Mouse (Mus musculus): ENCODE measurements at regions not wholly inside any gene's neighbourhood (a gene's known extent, or its start where the extent isn't known, plus 50 kb on each side); places are given as distances from the start of the nearest gene placed in this dataset.

DNA sequence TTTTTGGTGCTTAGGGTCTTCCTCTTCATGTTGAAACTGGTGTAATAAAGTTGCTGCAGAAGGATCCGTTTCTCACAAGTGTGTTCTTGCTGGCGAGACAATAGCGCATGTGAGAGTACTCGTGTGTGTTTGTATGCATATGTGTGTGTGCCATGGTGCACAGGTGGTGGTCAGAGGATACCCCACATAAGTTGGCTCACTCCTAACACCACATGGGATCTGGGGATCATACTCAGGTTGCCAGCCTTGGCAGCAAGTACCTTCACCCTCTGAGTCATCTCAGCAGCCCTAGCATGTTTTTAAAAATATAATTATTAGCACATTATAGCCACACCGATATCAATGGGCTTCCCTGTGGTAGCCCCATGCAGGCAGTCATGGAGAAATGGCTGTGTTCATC, 97.6 kb downstream of the 4931417E11Rik start:
- Histone ChIP-seq H3K27me3 (ENCODE audit: control insufficient read depth, insufficient read depth, low read length) (no peaks in the 10 kb centered on the region), H3K4me3 (ENCODE audit: control insufficient read depth, insufficient read depth, low read length) (no peak overlapping the region), H3K27ac (ENCODE audit: control insufficient read depth, insufficient read depth, low read length) (no peak overlapping the region), H3K36me3 (ENCODE audit: control insufficient read depth, insufficient read depth, low read length) (no peaks in the 10 kb centered on the region), H3K4me1 (replicated peaks; ENCODE audit: control insufficient read depth, insufficient read depth, low read length) (no peaks in the 10 kb centered on the region)
- 93% methylated on average over 5 of the region's 5 CpGs for WGBS
- no peak for DNase-seq
- TF ChIP-seq POLR2A (IDR thresholded peaks at IDR 0.05; ENCODE audit: control insufficient read depth, extremely low read depth, insufficient read depth, low read length, poor library complexity) = no peak
- no peak for TF ChIP-seq CTCF (IDR thresholded peaks at IDR 0.05; ENCODE audit: borderline replicate concordance, control insufficient read depth, extremely low read depth, insufficient read depth, low read length, poor library complexity)

DNA sequence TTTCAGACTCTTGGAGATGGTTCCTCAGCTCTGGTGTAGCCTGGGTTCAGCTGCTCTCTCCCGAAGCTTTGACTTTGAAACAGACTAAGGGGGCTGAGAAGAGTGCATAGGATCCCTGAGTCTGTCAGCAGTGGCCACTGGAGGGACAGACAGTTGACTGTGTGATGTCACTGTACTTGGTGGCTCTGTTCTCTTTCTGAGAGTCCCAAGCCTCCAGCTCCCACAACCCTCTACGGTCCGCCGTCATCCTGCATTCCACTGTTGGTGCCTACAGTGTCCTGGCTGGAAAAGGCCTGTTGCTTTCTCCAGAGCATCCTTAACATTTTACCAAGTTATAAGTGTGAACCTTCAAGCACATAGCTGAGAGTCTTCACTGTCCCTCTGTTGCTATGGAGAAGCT, 98.6 kb downstream of the 4931417E11Rik start:
- Histone ChIP-seq H3K4me3 (ENCODE audit: control insufficient read depth, insufficient read depth, low read length) (no peak overlapping the region), H3K36me3 (ENCODE audit: control insufficient read depth, insufficient read depth, low read length) (no peaks in the 10 kb centered on the region), H3K4me1 (replicated peaks; ENCODE audit: control insufficient read depth, insufficient read depth, low read length) (no peaks in the 10 kb centered on the region), H3K27me3 (ENCODE audit: control insufficient read depth, insufficient read depth, low read length) (no peaks in the 10 kb centered on the region), H3K27ac (ENCODE audit: control insufficient read depth, insufficient read depth, low read length) (no peak overlapping the region)
- WGBS = 94% methylated on average over 4 of the region's 4 CpGs
- no peak for TF ChIP-seq POLR2A (IDR thresholded peaks at IDR 0.05; ENCODE audit: control insufficient read depth, extremely low read depth, insufficient read depth, low read length, poor library complexity)
- TF ChIP-seq CTCF (IDR thresholded peaks at IDR 0.05; ENCODE audit: borderline replicate concordance, control insufficient read depth, extremely low read depth, insufficient read depth, low read length, poor library complexity) = no peak
- no peak for DNase-seq

DNA sequence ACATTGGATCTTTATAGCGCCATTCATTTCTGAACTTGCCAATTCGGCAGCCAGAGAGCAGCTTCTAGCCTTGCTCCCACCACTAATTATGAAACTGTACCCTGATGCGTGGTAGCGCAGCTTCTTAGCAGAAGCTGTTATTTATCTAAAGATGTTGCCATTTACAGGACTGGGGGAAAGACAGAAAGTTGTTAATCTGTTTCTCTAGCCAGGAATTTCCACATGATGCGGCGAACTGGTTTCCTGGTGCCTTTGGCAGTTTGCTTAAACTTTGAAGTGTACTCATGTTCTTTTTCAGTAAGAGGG, 100.7 kb downstream of the 4931417E11Rik start:
- H3K4me3 ChIP-seq (ENCODE audit: control insufficient read depth, insufficient read depth, low read length) = no peak overlapping the region
- WGBS = 34% methylated on average over 6 of the region's 6 CpGs

DNA sequence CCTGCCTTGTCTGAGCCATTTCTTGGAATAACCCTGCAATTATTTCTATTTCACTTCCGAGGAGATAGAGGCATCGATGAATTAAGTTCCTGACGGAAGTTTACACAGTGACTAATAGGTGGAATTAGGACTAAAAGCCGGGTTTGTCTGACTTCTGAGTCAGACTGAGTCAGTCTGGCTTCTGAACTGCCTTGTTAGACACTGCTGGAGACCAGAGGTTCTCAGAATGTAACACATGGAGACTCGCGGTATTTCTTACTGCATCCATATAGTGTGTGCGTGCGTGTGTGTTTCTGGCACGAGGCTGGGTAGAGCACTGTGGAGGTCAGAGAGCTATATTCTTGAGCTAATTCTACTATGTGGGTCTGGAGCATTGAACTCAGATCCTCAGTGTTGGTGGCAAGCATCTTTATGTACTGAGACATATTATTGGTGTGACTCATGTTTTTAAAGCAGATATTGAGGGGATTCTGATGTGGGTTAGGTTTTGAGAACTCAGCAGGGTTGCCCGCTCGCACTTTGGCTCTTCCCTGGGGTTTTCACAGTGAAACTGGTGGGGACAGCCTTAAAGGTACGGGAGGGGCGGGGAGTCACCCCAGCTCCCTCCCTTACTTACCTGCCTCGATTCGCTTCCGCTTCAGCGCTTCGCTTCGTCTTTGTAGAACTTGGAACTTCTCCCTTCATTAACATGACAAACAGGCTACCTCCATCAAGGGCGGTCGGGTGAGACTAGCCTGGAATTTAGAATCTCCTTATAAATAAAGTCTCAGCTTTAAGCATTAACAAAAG, 101.2 kb downstream of the 4931417E11Rik start:
- H3K36me3 ChIP-seq (ENCODE audit: control insufficient read depth, insufficient read depth, low read length) = no peaks in the 10 kb centered on the region
- no peaks in the 10 kb centered on the region for H3K4me1 ChIP-seq (replicated peaks; ENCODE audit: control insufficient read depth, insufficient read depth, low read length)
- 22% methylated on average over 21 of the region's 21 CpGs for WGBS
- H3K27me3 ChIP-seq (ENCODE audit: control insufficient read depth, insufficient read depth, low read length) = no peaks in the 10 kb centered on the region
- no peak overlapping the region for H3K4me3 ChIP-seq (ENCODE audit: control insufficient read depth, insufficient read depth, low read length)
- TF ChIP-seq POLR2A (IDR thresholded peaks at IDR 0.05; ENCODE audit: control insufficient read depth, extremely low read depth, insufficient read depth, low read length, poor library complexity) (no peak), CTCF (IDR thresholded peaks at IDR 0.05; ENCODE audit: borderline replicate concordance, control insufficient read depth, extremely low read depth, insufficient read depth, low read length, poor library complexity) (no peak)
- no peak overlapping the region for H3K27ac ChIP-seq (ENCODE audit: control insufficient read depth, insufficient read depth, low read length)
- no peak for DNase-seq

More for the DNA sequence above, 100.7 kb downstream of the 4931417E11Rik start:
- Histone ChIP-seq H3K27me3 (ENCODE audit: control insufficient read depth, insufficient read depth, low read length) (no peaks in the 10 kb centered on the region), H3K36me3 (ENCODE audit: control insufficient read depth, insufficient read depth, low read length) (no peaks in the 10 kb centered on the region), H3K4me1 (replicated peaks; ENCODE audit: control insufficient read depth, insufficient read depth, low read length) (no peaks in the 10 kb centered on the region), H3K27ac (ENCODE audit: control insufficient read depth, insufficient read depth, low read length) (no peak overlapping the region)
- no peak for DNase-seq
- TF ChIP-seq CTCF (IDR thresholded peaks at IDR 0.05; ENCODE audit: borderline replicate concordance, control insufficient read depth, extremely low read depth, insufficient read depth, low read length, poor library complexity) (no peak), POLR2A (IDR thresholded peaks at IDR 0.05; ENCODE audit: control insufficient read depth, extremely low read depth, insufficient read depth, low read length, poor library complexity) (no peak)

DNA sequence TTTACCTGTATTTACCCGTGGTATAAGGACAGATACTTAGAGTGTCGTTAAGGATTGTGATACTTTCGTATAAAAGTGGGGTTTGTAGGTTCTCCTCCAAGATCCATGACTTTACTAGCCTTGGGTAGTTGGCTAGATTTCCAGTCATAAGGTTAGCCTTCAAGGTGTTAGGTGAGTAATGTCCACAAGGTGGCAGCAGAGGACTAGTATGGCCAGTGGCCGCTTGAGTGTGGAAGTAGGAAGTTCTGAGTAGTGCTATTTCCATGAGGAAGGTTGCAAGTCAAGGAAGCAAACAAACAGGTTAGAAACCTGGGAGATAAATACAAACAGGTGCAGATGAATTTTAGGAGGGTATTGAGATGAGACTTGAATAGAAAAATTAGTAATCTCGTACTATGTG, 101.9 kb downstream of the 4931417E11Rik start:
- Histone ChIP-seq H3K4me3 (ENCODE audit: control insufficient read depth, insufficient read depth, low read length) (no peak overlapping the region), H3K27me3 (ENCODE audit: control insufficient read depth, insufficient read depth, low read length) (no peaks in the 10 kb centered on the region)

DNA sequence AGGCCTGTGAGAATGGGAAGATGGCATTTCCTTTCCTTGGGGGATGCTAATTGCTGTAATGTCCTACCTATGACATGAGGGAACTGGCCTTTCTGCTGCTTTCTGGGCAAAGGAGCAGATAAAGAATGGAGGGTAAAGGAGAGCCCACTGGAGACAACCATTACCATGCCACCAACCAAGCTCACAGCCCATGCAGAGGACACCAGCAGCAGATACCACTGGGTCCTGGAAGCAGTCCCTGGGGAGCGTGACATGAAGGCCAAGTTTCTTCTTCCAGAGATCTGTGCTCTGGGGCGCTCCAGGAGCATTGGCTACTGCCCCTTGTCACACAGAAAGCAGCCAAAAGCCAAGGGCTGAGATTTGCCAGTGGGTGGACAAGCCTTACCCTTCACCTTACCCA, 102.8 kb downstream of the 4931417E11Rik start:
- Histone ChIP-seq H3K27me3 (ENCODE audit: control insufficient read depth, insufficient read depth, low read length) (no peaks in the 10 kb centered on the region), H3K27ac (ENCODE audit: control insufficient read depth, insufficient read depth, low read length) (no peak overlapping the region), H3K4me1 (replicated peaks; ENCODE audit: control insufficient read depth, insufficient read depth, low read length) (no peaks in the 10 kb centered on the region), H3K4me3 (ENCODE audit: control insufficient read depth, insufficient read depth, low read length) (no peak overlapping the region), H3K36me3 (ENCODE audit: control insufficient read depth, insufficient read depth, low read length) (no peaks in the 10 kb centered on the region)
- no peak for DNase-seq
- TF ChIP-seq POLR2A (IDR thresholded peaks at IDR 0.05; ENCODE audit: control insufficient read depth, extremely low read depth, insufficient read depth, low read length, poor library complexity) (no peak), CTCF (IDR thresholded peaks at IDR 0.05; ENCODE audit: borderline replicate concordance, control insufficient read depth, extremely low read depth, insufficient read depth, low read length, poor library complexity) (no peak)
- WGBS = 90% methylated on average over 2 of the region's 2 CpGs

More for the DNA sequence above, 101.9 kb downstream of the 4931417E11Rik start:
- DNase-seq = peak; percentile 50
- TF ChIP-seq POLR2A (IDR thresholded peaks at IDR 0.05; ENCODE audit: control insufficient read depth, extremely low read depth, insufficient read depth, low read length, poor library complexity) (no peak), CTCF (IDR thresholded peaks at IDR 0.05; ENCODE audit: borderline replicate concordance, control insufficient read depth, extremely low read depth, insufficient read depth, low read length, poor library complexity) (no peak)
- H3K4me1 ChIP-seq (replicated peaks; ENCODE audit: control insufficient read depth, insufficient read depth, low read length) = no peaks in the 10 kb centered on the region
- WGBS = 9% methylated on average over 5 of the region's 5 CpGs
- H3K27ac ChIP-seq (ENCODE audit: control insufficient read depth, insufficient read depth, low read length) = no peak overlapping the region
- no peaks in the 10 kb centered on the region for H3K36me3 ChIP-seq (ENCODE audit: control insufficient read depth, insufficient read depth, low read length)

DNA sequence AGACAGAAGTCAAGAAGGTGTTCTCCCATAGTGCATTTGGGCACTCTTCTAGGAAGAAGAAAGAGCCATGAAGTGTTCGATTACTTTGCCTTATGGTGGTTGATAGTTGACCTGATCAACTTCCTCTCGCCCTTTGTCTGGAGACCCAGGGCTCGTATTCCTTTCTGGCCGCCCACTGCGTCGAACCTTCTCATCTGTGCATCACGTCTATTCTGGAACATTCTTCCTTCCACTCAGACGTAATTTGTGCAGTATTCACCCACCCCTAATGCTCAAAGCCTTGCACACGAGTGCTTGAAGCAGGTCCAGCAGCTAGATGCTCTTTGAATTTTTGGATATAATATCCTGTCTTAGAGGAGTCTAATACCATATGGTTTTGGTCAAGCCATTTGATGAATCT, 104.2 kb downstream of the 4931417E11Rik start:
- H3K4me1 ChIP-seq (replicated peaks; ENCODE audit: control insufficient read depth, insufficient read depth, low read length) = no peaks in the 10 kb centered on the region
- WGBS = 89% methylated on average over 9 of the region's 9 CpGs
- no peaks in the 10 kb centered on the region for H3K27me3 ChIP-seq (ENCODE audit: control insufficient read depth, insufficient read depth, low read length)
- TF ChIP-seq POLR2A (IDR thresholded peaks at IDR 0.05; ENCODE audit: control insufficient read depth, extremely low read depth, insufficient read depth, low read length, poor library complexity) (no peak), CTCF (IDR thresholded peaks at IDR 0.05; ENCODE audit: borderline replicate concordance, control insufficient read depth, extremely low read depth, insufficient read depth, low read length, poor library complexity) (no peak)
- H3K4me3 ChIP-seq (ENCODE audit: control insufficient read depth, insufficient read depth, low read length) = no peak overlapping the region
- H3K27ac ChIP-seq (ENCODE audit: control insufficient read depth, insufficient read depth, low read length) = no peak overlapping the region
- no peaks in the 10 kb centered on the region for H3K36me3 ChIP-seq (ENCODE audit: control insufficient read depth, insufficient read depth, low read length)
- DNase-seq = no peak
